ENCODE assay signal across 31 mouse cellular contexts in genomic region chr11:50194070-50194469, GRCm38 (mm10). TPM values are rescaled to one million over a fixed set of nuclear protein-coding genes. Genes with fewer than 3 reads are reported as not detected.
DNase-seq lines count a peak whose midpoint lies in the region; ATAC-seq and TF ChIP-seq lines count a peak whose summit lies in the region.
"Had no signal": no experiment of that assay in that cellular context is flagged by ENCODE, and none has a peak within 500 bp of the region (broad histone marks: within the 10 kb centered on the region; RNA-seq: fewer than 3 reads in every experiment).

No protein-coding gene starts in this region.

- H3K36me3 ChIP-seq in liver, postnatal 0 days (replicated peaks; ENCODE audit: insufficient read depth, low read length) = peaks cover 9% of the 10 kb centered on the region
- H3K36me3 ChIP-seq in E14TG2a.4 (ENCODE audit: insufficient read depth, low read length) = peaks cover 50% of the 10 kb centered on the region
- H3K36me3 ChIP-seq in intestine, embryonic 15.5 days = peaks cover 4% of the 10 kb centered on the region; the same call in 1 of the 2 replicates
- peaks cover 3% of the 10 kb centered on the region for H3K36me3 ChIP-seq in small intestine, adult 2 months (ENCODE audit: control insufficient read depth, insufficient read depth, low read length)
- H3K36me3 ChIP-seq in forebrain, postnatal 0 days (ENCODE audit: insufficient read depth) = peaks cover 19% of the 10 kb centered on the region

- no peak overlapping the region for H3K27ac ChIP-seq in liver, postnatal 0 days (ENCODE audit: low read depth)
- H3K27ac ChIP-seq in intestine, embryonic 15.5 days = no peak overlapping the region
- H3K27ac ChIP-seq in small intestine, adult 2 months (ENCODE audit: insufficient read depth, low read depth, low read length) = 0 out of 2 replicates have a peak overlapping the region, but pooled peaks have one; percentile 5
- H3K27ac ChIP-seq in forebrain, postnatal 0 days (ENCODE audit: low read depth, low read length) = no peak overlapping the region
- H3K27ac ChIP-seq: embryonic facial prominence, embryonic 10.5 days; embryonic facial prominence, embryonic 13.5 days; forebrain, embryonic 12.5 days; forebrain, embryonic 15.5 days; gastrocnemius, adult 2 months; heart, embryonic 15.5 days; hindbrain, embryonic 14.5 days; hindbrain, postnatal 0 days had no signal

- H3K4me3 ChIP-seq in liver, postnatal 0 days (ENCODE audit: low read depth, low read length) = no peak overlapping the region
- peak overlapping the region; percentile 54 for H3K4me3 ChIP-seq in E14TG2a.4 (replicated peaks; ENCODE audit: low read length)
- no peak overlapping the region for H3K4me3 ChIP-seq in intestine, embryonic 15.5 days (replicated peaks)
- H3K4me3 ChIP-seq in small intestine, adult 2 months (ENCODE audit: low read depth, low read length) = no peak overlapping the region
- no peak overlapping the region for H3K4me3 ChIP-seq in forebrain, postnatal 0 days (ENCODE audit: low read depth, low read length)
- H3K4me3 ChIP-seq: embryonic facial prominence, embryonic 10.5 days; embryonic facial prominence, embryonic 13.5 days; erythroblast, embryonic 14.5 days; forebrain, embryonic 12.5 days; forebrain, embryonic 15.5 days; gastrocnemius, adult 2 months; heart, embryonic 12.5 days; heart, embryonic 15.5 days had no signal

- 0 out of 2 replicates have a peak, but pooled peaks have one; percentile 1 for TF ChIP-seq CTCF in liver, postnatal 0 days (IDR thresholded peaks at IDR 0.05; ENCODE audit: low read depth)
- no peak for TF ChIP-seq CTCF in E14TG2a.4 (conservative IDR thresholded peaks at IDR 0.05; ENCODE audit: low read length)
- 0 out of 2 replicates have a peak, but pooled peaks have one; percentile 12 for TF ChIP-seq CTCF in small intestine, adult 2 months (IDR thresholded peaks at IDR 0.05; ENCODE audit: extremely low read depth, insufficient read length, insufficient replicate concordance, low read depth, low read length)
- no peak for TF ChIP-seq CTCF in forebrain, postnatal 0 days (IDR thresholded peaks at IDR 0.05; ENCODE audit: low read depth)

- no peak overlapping the region for H3K4me2 ChIP-seq in liver, postnatal 0 days (ENCODE audit: low read depth, low read length)
- no peak overlapping the region for H3K4me2 ChIP-seq in intestine, embryonic 15.5 days (replicated peaks)
- H3K4me2 ChIP-seq in forebrain, postnatal 0 days (ENCODE audit: low read depth) = no peak overlapping the region
- H3K4me2 ChIP-seq: embryonic facial prominence, embryonic 13.5 days; forebrain, embryonic 12.5 days; forebrain, embryonic 15.5 days; heart, embryonic 12.5 days; heart, embryonic 15.5 days; hindbrain, embryonic 14.5 days had no signal

- TF ChIP-seq EP300 in liver, postnatal 0 days (IDR thresholded peaks at IDR 0.05; ENCODE audit: low read depth) = no peak

- DNase-seq in liver, postnatal 0 days = no peak
- DNase-seq in liver = no peak
- DNase-seq in forebrain, postnatal 0 days = no peak
- no peak for DNase-seq in thymus, postnatal 10 days (ENCODE audit: low spot score in 2 of 2)
- DNase-seq: adrenal gland, adult 8-10 months; adrenal gland, postnatal 25 days; B cell, adult 2 months; cerebellum, adult 11-12 months; cerebellum, adult 8-10 months; cerebellum, postnatal 10 days; cerebellum, postnatal 36 days; embryo, embryonic 11 days; gastrocnemius, adult 2 months; gastrocnemius, postnatal 14 days; heart, adult 18-20 months; heart, postnatal 10 days; heart, postnatal 36 days had no signal

- H3K9me3 ChIP-seq in liver, postnatal 0 days (ENCODE audit: low read length) = no peaks in the 10 kb centered on the region
- H3K9me3 ChIP-seq in E14TG2a.4 (ENCODE audit: low read length) = no peaks in the 10 kb centered on the region
- H3K9me3 ChIP-seq in intestine, embryonic 15.5 days = no peaks in the 10 kb centered on the region
- H3K9me3 ChIP-seq in forebrain, postnatal 0 days (ENCODE audit: low read length) = no peaks in the 10 kb centered on the region
- H3K9me3 ChIP-seq: embryonic facial prominence, embryonic 10.5 days; embryonic facial prominence, embryonic 13.5 days; forebrain, embryonic 12.5 days; forebrain, embryonic 15.5 days; heart, embryonic 12.5 days; heart, embryonic 15.5 days had no signal

- peaks cover 16% of the 10 kb centered on the region; the same call in 1 of the 2 replicates for H3K4me1 ChIP-seq in liver, postnatal 0 days (ENCODE audit: insufficient read depth)
- peaks cover 22% of the 10 kb centered on the region for H3K4me1 ChIP-seq in E14TG2a.4 (replicated peaks; ENCODE audit: low read depth, low read length)
- H3K4me1 ChIP-seq in intestine, embryonic 15.5 days (replicated peaks) = no peaks in the 10 kb centered on the region; the same call in 1 of the 2 replicates
- peaks cover 16% of the 10 kb centered on the region; the same call in 1 of the 2 replicates for H3K4me1 ChIP-seq in small intestine, adult 2 months (ENCODE audit: control insufficient read depth, insufficient read depth, insufficient read length, low read length)
- H3K4me1 ChIP-seq in forebrain, postnatal 0 days (ENCODE audit: insufficient read depth) = no peaks in the 10 kb centered on the region
- H3K4me1 ChIP-seq: embryonic facial prominence, embryonic 10.5 days; embryonic facial prominence, embryonic 13.5 days; forebrain, embryonic 12.5 days; forebrain, embryonic 15.5 days; heart, embryonic 12.5 days; heart, embryonic 15.5 days had no signal

- no peak for TF ChIP-seq POLR2A in small intestine, adult 2 months (IDR thresholded peaks at IDR 0.05; ENCODE audit: low read depth, low read length)

- 76% methylated on average over 7 of the region's 7 CpGs for WGBS in liver, postnatal 0 days (ENCODE audit: insufficient replicate concordance)
- 57% methylated on average over 7 of the region's 7 CpGs for WGBS in intestine, embryonic 15.5 days
- 57% methylated on average over 7 of the region's 7 CpGs for WGBS in small intestine, adult 2 months
- 81% methylated on average over 7 of the region's 7 CpGs for WGBS in forebrain, postnatal 0 days

- H3K27me3 ChIP-seq in liver, postnatal 0 days (ENCODE audit: insufficient read depth, low read length) = no peaks in the 10 kb centered on the region
- H3K27me3 ChIP-seq in E14TG2a.4 (ENCODE audit: insufficient read depth, low read length) = no peaks in the 10 kb centered on the region
- H3K27me3 ChIP-seq in intestine, embryonic 15.5 days (replicated peaks) = no peaks in the 10 kb centered on the region
- no peaks in the 10 kb centered on the region for H3K27me3 ChIP-seq in small intestine, adult 2 months (ENCODE audit: control insufficient read depth, insufficient read depth, low read length)
- no peaks in the 10 kb centered on the region for H3K27me3 ChIP-seq in forebrain, postnatal 0 days (ENCODE audit: insufficient read depth, low read length)
- H3K27me3 ChIP-seq: CH12.LX; embryonic facial prominence, embryonic 13.5 days; forebrain, embryonic 12.5 days; forebrain, embryonic 15.5 days; heart, embryonic 12.5 days; heart, embryonic 15.5 days had no signal

- ATAC-seq in liver, postnatal 0 days = no peak
- ATAC-seq in intestine, embryonic 15.5 days = 0 out of 2 replicates have a peak, but pooled peaks have one; percentile 26
- ATAC-seq in forebrain, postnatal 0 days = no peak
- ATAC-seq: activated CD4-positive, CD25-positive, alpha-beta regulatory T cell, adult 4 months; forebrain, embryonic 15.5 days; hindbrain, postnatal 0 days had no signal

- H3K9ac ChIP-seq in liver, postnatal 0 days (replicated peaks) = no peak overlapping the region
- H3K9ac ChIP-seq in intestine, embryonic 15.5 days = no peak overlapping the region
- H3K9ac ChIP-seq in forebrain, postnatal 0 days = no peak overlapping the region
- H3K9ac ChIP-seq: embryonic facial prominence, embryonic 13.5 days; forebrain, embryonic 12.5 days; forebrain, embryonic 15.5 days; heart, embryonic 12.5 days; heart, embryonic 15.5 days; hindbrain, embryonic 14.5 days had no signal

RNA-seq across cellular contexts. Expression of gene Sqstm1, which starts 16.6 kb away (rescaled TPM):
- 154 and 172 TPM in 2 replicates for polyA plus RNA-seq in liver, postnatal 0 days (2015; fragmentation: Nextera tagmentation; extraction: Ambion mirVana)
- 189 and 205 TPM in 2 replicates for polyA plus RNA-seq in intestine, embryonic 15.5 days (2015; fragmentation: Nextera tagmentation; extraction: Ambion mirVana)
- 89.1 and 171 TPM in 2 replicates for polyA plus RNA-seq in small intestine, adult 2 months (2012; rRNA removed)
- total RNA-seq in forebrain, postnatal 0 days (2014; rRNA removed) = 303 and 330 TPM in 2 replicates
- 413 and 423 TPM in 2 replicates for polyA plus RNA-seq in forebrain, postnatal 0 days (2015; fragmentation: Nextera tagmentation; extraction: Ambion mirVana)

RNA-seq across cellular contexts. Expression of gene Mgat4b, which starts 16.6 kb away (rescaled TPM):
- polyA plus RNA-seq in liver, postnatal 0 days (2015; fragmentation: Nextera tagmentation; extraction: Ambion mirVana) = 17.2 and 18.6 TPM in 2 replicates
- polyA plus RNA-seq in intestine, embryonic 15.5 days (2015; fragmentation: Nextera tagmentation; extraction: Ambion mirVana) = 29.5 and 31.5 TPM in 2 replicates
- 116 and 171 TPM in 2 replicates for polyA plus RNA-seq in small intestine, adult 2 months (2012; rRNA removed)
- 106 and 107 TPM in 2 replicates for total RNA-seq in forebrain, postnatal 0 days (2014; rRNA removed)
- 75.4 and 91.8 TPM in 2 replicates for polyA plus RNA-seq in forebrain, postnatal 0 days (2015; fragmentation: Nextera tagmentation; extraction: Ambion mirVana)

RNA-seq across cellular contexts. Expression of gene Mrnip, which starts 19.8 kb away (rescaled TPM):
- 5.0 and 5.1 TPM in 2 replicates for polyA plus RNA-seq in liver, postnatal 0 days (2015; fragmentation: Nextera tagmentation; extraction: Ambion mirVana)
- 9.6 and 12.5 TPM in 2 replicates for polyA plus RNA-seq in intestine, embryonic 15.5 days (2015; fragmentation: Nextera tagmentation; extraction: Ambion mirVana)
- 0.95 and 3.8 TPM in 2 replicates for polyA plus RNA-seq in small intestine, adult 2 months (2012; rRNA removed)
- total RNA-seq in forebrain, postnatal 0 days (2014; rRNA removed) = 28.7 and 37.5 TPM in 2 replicates
- 29.4 and 32.2 TPM in 2 replicates for polyA plus RNA-seq in forebrain, postnatal 0 days (2015; fragmentation: Nextera tagmentation; extraction: Ambion mirVana)

RNA-seq across cellular contexts. Expression of gene Ltc4s, which starts 44.3 kb away (rescaled TPM):
- polyA plus RNA-seq in liver, postnatal 0 days (2015; fragmentation: Nextera tagmentation; extraction: Ambion mirVana) = 0.68 and 0.89 TPM in 2 replicates
- polyA plus RNA-seq in intestine, embryonic 15.5 days (2015; fragmentation: Nextera tagmentation; extraction: Ambion mirVana) = 3.9 and 4.2 TPM in 2 replicates
- polyA plus RNA-seq in small intestine, adult 2 months (2012; rRNA removed) = 44.3 and 51.3 TPM in 2 replicates
- total RNA-seq in forebrain, postnatal 0 days (2014; rRNA removed) = 1.5 and 6.1 TPM in 2 replicates
- 6.1 TPM in 2 replicates for polyA plus RNA-seq in forebrain, postnatal 0 days (2015; fragmentation: Nextera tagmentation; extraction: Ambion mirVana)
- polyA plus RNA-seq: activated CD4-positive, CD25-positive, alpha-beta regulatory T cell, adult 4 months; erythroblast, embryonic 14.5 days had no signal

Comparison
In these comparisons a context has a peak if more than half of its experiments do, and no peak if none do; other contexts are left out.
1. CTCF ChIP-seq: peak in liver, postnatal 0 days (single experiment) and small intestine, adult 2 months (single experiment); none in E14TG2a.4 (single experiment) and forebrain, postnatal 0 days (single experiment).